Mouse (Mus musculus): Measurements from ENCODE around the gene Apold1. TPM values are rescaled to one million over a fixed set of nuclear protein-coding genes. Genes with fewer than 3 reads are reported as not detected.

Gene Apold1
- total RNA-seq, 2 experiments from 2014 or later, result 1.6 to 4.9 TPM

DNA sequence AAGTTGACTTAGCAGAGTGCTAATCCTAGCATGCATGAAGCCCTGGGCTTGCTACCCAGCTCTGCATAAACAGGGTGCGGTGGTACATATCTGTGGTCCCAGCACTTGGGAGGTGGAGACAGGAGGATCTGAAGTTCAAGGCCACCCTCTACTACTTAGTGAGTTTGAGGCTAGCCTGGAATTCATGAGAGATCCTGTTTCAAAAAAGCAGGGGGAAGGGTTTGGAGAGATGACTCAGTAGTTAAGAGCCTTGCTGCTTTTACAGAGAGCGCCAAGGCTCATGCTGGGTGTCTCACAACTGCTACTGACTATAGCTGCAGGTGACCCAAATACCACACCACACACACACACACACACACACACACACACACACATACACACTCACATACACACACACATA, 12.0 kb upstream of the Apold1 start:
- no peak for DNase-seq (ENCODE audit: low spot score)

DNA sequence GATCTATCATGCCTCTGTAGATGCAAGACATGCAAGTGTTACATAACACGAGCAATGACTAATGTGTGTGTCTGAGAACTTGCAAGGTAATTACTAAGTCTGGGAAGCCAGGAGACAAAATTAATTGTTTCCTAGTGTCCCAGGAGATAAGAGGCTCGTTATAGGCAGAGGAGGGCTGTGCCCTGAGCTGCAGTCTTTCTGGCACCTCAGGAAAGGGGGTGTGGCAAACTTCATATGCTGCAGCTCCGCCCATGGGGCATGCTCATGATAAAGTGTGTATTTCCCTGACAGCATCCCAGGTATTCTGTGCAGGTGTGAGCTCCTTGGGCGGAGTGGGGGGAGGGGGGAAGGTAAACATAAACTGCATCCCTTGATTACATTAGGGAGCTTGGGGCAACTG, 9.4 kb upstream of the Apold1 start:
- no peak for DNase-seq (ENCODE audit: low spot score)

DNA sequence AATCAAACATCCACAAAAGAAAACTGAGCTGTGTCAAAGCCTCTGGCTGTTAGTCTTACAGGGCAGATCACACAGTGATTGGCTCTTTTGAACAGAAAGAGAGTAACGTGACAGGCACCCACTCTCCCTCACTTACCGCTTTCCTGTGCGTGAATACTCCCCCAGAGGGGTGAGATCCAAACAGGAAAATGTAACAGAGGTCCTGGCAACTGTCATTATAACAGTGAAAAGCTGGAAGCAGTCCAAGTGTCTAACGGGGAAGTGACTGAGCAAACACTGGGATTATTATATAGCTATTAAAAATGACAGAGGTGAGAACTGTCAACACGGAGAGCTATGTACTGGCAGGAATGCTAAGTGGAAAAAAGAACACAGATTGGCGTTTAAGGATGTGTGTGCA, 4.9 kb upstream of the Apold1 start:
- no peak for DNase-seq (ENCODE audit: low spot score)

DNA sequence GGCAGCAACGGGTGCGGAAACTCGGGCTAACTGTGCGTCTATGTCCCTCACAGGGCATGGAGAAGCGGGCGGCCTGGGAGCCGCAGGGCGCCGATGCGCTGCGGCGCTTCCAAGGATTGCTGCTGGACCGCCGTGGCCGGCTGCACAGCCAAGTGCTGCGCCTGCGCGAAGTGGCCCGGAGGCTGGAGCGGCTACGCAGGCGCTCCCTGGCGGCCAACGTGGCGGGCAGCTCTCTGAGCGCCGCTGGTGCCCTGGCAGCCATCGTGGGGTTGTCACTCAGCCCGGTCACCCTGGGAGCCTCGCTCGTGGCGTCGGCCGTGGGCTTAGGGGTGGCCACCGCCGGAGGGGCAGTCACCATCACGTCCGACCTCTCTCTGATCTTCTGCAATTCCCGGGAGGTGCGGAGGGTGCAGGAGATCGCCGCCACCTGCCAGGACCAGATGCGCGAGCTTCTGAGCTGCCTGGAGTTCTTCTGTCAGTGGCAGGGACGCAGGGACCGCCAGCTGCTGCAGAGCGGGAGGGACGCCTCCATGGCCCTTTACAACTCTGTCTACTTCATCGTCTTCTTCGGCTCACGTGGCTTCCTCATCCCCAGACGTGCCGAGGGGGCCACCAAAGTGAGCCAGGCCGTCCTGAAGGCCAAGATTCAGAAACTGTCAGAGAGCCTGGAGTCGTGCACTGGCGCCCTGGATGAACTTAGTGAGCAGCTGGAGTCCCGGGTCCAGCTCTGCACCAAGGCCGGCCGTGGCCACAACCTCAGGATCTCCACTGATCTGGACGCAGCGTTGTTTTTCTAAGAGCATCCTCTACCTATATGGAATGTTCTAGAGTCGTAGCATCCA, 2.2 kb downstream of the Apold1 start:
- peak; percentile 87 for DNase-seq (ENCODE audit: low spot score)

DNA sequence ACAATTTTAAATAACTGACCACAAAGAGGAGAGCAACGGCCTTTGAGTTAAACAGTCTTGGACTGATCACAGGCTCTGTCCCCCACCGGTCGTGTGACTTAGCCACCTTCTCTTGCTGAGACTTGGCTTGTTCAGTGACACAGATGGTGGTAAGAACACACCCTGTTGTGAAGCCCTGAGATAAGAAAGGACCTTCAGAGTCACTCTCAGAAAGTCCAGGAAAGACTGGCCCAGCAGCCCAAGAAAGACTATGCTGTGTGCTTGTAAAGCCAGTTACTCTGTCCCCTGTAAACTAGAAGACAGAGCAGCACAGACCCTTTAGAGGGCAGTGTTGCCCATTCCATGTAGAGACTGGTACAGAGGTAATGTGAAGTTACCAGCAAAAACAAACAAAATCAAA, 3.2 kb downstream of the Apold1 start:
- no peak for DNase-seq (ENCODE audit: low spot score)

DNA sequence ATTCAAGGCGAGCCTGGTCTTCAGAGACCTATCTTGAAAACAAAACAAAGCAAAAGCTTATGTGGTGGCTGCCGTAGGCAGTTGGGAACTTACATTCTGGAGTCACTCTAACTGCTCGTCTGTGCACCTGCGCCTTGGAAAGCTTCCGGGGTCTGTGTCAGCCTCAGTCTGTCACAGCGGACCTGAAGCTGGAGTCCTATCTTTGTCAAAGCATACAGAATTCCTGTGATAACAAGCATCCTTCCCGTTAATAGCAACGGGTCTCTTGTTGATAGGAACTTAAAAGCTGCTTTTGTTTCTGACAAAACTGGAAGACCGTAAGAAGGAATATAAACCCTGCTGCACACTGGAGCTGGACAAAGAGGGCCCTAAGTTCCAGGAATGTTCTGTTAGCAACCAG, 6.9 kb downstream of the Apold1 start:
- no peak for DNase-seq (ENCODE audit: low spot score)

DNA sequence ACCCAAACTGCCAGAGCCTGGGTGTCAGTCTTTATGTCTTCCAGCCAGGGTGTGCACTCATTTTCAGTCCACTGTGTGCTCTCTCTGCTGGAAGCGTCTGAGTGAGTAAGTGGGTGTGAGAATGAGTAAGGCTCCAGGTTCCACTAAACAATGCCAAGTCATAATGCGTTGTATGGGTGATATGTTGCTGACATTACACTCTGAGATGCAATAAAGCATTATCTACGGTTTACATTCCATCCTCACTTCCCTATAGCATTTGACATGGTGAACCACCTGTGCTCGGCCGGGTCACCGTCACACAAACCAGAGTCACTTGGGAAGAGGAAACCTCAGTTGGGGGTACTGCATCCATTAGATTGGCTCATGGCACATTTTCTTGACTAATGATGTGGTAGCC, 9.2 kb downstream of the Apold1 start:
- DNase-seq (ENCODE audit: low spot score), result no peak

DNA sequence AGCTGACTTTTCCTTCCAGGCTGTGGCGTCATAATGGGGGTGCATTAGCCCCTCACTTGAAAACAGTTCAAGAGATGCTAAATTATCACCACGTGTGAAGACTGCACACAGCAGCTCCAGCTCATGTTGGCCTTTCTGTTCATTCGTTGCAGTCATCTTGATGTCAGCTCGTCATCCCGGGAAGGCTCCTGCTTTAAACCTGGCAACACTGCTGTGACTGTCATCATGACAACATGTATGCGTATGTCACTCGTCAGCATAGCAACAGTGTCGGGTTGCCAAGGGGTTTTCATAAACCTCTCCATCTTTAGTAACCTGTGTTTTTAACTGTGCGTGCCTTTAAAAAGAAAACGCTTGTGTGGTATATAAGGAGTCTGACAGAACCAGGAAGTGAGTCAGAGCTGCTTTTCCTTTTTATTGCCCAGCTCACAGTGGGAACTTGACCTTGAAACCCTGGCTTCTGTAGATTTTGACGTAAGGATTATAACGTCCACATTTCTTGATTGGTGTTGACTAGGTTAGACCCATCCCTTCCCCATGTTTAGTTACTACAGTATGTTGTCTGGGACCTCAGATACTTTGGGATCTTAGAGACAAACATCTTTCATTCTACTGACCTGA, 12.6 kb downstream of the Apold1 start:
- no peak for DNase-seq (ENCODE audit: low spot score)

DNA sequence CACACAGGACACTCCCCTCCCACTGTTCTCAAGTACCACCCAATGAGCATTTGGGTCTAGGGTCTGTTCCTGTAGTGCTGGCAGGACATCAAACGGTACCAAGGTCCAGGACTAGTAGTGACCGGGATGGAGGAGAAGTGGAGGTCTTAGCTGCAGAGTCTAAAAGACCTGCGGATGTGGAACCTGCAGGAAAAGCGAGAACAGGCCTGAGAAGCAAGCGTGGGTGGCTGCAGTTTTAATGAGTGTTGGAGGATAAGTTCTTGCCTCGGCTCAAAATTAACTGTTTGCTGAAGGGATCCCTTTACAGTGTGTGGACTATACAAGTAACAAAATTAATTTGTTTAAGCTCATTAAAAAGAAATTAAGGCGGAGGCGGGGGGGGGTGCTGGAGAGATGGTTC, 13.5 kb downstream of the Apold1 start:
- DNase-seq (ENCODE audit: low spot score), result no peak

DNA sequence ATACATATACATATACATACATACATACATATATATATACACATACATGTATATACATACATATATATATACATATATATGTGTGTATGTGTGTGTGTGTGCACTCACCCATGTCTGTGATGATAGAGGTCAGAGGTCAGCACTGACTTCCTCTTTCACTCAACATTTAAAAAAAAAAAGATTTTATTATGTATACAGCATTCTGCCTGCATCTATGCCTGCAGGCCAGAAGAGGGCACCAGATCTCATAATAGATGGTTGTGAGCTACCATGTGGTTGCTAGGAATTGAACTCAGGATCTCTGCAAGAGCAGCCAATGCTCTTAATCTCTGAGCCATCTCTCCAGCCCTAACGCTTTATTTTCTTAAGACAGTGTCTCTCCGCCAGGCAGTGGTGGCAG, 15.4 kb downstream of the Apold1 start:
- DNase-seq (ENCODE audit: low spot score), result no peak

DNA sequence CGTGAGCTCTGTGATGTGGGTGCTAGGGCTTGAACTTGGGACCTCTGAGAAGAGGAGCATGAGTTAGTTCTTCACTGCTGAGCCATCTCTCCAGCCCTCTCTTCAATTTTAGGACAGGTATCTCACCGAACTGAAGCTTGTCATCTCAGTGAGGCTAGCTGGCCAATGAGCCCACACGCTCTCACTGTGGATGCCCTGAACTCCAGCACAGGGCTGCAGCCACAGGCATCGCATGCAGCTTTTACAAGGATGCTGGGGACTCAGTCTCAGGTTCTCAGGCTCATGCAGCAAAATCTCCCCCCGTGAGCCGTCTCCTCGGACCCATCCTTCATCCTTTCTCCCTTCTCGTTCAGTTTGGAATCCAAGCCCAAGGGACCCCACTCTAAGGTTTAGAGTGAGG, 16.6 kb downstream of the Apold1 start:
- DNase-seq (ENCODE audit: low spot score), result no peak

DNA sequence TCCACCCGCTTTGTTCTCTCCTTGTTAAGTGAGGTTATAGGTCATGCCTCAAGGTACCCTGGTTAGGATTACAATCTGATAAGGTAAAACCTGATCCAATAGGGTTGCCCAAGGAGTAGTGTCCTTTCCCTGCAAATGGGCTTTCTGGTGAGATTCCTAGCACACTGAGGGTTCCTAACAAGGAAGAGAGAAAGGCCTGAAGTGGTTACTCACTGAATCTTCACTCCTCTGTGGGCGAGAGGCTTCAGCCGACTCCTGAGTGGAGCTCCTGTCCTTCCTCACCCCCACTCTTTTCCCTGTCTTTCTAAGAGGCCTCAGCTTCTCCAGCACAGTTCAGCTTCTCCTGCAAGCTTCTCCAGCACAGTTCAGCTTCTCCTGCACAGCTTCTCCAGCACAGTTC, 17.3 kb downstream of the Apold1 start:
- no peak for DNase-seq (ENCODE audit: low spot score)

DNA sequence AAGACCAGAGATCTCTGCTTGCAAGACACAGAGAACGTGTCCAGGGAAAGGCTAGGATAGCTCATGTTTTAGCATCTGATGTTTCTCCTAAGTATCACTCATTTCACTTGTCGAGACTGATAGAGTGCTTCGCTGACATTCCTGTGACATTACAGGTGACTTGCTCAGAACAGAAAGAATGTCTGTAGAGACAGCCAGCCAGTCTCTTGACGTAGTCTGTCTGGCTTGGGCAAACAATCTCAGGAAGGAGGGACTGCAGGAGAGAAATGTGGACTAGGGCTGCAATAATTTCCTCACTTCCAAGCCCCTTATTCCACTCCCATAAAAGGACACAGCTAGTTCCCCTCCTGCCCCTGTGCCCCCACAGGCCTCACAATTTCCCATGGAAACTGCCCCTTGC, 18.8 kb downstream of the Apold1 start:
- no peak for DNase-seq (ENCODE audit: low spot score)

DNA sequence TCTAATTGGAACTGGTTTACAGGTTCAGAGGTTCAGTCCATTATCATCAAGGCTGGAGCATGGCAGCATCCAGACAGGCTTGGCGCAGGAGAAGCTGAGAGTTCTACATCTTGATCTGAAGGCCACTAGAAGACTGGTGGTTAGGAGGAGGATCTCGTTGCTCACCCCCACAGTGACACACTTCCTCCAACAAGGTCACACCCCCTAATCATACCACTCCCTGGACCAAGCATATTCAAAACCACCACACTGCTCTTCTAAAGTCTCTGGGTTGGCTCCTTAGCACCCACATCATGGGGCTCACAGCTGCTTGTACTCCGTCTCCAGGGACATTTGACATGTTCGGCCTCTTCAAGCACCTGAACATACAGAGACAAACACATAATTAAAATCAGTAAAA, 20.5 kb downstream of the Apold1 start:
- no peak for DNase-seq (ENCODE audit: low spot score)

DNA sequence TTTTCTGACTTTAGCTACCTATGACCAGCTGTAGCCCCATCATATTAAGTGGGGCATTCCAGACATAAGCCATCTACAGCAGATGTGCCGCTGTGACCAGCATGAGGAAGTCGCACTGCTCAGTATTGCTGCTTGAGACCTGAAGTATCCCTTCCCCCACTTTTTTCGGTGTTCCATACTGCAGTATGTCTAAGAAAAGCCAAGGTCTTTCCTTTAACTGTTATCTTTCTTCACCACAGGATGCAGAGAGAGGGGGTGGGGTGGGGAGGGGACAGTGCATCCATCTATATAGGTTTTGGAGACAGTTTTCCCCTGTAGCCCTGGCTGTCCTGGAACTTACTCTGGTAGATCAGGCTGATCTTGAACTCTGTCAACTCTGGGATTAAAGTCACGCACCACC, 24.9 kb downstream of the Apold1 start:
- DNase-seq (ENCODE audit: low spot score), result no peak

DNA sequence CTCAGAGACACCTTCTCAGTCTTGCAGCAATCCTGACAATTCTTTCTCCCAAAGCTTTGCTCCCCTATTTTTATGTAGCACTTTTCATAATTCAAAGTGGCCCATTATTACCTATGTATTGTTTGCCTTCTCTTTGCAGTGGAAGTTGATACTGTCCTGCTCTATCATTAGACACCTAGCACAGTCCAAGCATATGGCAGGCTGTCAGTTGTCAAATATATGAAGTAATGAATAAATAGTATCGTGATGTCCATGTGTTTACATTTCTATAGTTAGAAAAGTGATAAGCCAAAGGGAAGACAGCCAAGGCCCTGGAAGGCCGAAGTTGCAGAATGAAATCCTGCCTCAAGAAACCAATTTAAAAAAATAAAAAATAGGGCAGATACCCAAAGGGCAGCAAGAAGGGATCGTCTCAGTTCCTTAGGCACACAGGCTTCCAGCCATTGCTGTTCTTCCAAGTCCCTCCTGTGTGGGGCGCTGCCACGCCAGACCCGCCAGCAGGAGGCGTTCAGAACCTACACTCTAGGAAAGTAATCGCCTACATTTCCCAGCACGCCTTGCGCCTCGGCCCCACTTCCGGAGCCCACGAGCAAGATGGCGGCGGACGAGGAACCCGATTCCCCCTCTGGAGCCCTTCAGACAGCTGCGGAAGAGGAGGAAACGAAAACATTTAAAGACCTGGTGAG, 29.7 kb downstream of the Apold1 start, which contains the start of gene Ddx47:
Gene Ddx47 (plus strand): TSS at position 565 of the 686 bp plus-strand sequence.
- peak; percentile 96 for DNase-seq (ENCODE audit: low spot score)

DNA sequence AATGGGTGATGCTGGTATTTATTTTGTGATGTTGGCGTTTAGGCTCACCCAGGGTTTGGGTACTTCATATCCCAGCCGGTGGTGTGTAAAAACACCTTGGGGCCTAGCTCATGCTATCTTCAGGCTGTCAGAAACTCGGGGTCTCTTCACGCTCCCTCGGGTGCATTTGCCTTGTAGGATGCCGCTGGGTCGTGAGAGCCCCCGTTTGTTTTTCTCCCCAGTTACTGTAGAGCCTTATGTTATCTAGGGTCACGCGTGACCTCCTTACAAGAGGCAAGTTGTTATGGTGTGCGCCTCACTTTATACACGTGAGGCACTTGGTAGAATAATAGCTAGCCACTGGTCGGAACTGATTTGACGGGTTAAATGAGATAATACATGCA, 30.2 kb downstream of the Apold1 start:
- no peak for DNase-seq (ENCODE audit: low spot score)

DNA sequence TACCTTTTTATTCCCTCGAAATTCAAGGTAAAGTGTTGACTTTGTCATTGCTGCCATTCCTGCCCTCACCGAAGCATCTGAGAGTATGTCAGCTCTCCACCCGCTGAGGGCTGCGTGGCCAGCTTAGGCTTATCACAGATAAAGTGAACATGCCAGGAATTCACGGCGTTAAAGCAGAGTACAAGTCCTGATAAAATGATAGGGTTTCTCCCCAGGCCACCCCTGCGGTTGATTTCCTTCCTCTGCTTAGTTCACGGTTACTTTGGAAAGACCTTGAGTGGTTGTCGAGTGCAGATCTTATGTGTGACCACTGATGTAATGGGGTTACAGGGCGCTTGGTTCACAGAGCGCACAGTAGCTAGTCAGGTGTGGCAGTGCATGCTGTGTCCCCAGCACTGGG, 35.7 kb downstream of the Apold1 start:
- DNase-seq (ENCODE audit: low spot score), result no peak

DNA sequence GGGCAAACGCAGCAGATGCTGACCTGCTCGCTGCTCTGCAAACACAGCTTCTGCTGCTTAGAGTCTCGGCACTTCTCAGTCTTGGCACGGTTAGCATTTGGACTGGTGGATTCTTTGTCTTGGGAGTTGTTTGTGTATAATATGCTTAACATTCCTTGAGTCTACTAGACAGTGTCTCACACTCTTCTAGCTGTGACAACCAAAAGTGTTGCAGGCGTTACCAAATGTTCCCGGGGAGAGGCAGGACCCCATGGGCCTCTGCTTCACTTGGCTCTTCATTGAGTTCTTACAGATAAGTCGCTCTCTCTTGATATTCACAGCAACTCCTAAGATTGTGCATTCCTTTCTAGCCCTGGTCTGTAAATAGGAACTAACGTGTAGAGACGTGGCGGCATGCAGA, 38.0 kb downstream of the Apold1 start:
- no peak for DNase-seq (ENCODE audit: low spot score)

DNA sequence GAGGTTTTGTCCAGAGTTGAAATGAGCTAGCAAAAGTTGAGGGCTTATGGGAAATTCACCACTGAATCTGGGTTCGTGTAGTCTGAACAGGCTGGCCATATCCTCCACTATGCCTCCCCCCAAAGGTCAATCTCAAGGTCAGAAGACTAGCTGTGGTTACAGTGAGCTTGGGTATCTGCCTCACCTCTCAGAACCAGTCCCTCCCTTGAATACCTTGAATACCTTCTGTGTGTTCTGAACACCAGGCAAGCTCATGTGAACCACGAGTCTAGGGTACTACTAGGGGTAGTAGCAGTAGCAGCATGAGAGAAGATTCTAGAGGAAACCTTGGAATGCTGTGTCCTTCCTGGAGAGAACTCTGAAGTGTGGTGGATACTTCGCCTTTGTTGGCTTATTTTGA, 40.1 kb downstream of the Apold1 start:
- DNase-seq (ENCODE audit: low spot score), result no peak

DNA sequence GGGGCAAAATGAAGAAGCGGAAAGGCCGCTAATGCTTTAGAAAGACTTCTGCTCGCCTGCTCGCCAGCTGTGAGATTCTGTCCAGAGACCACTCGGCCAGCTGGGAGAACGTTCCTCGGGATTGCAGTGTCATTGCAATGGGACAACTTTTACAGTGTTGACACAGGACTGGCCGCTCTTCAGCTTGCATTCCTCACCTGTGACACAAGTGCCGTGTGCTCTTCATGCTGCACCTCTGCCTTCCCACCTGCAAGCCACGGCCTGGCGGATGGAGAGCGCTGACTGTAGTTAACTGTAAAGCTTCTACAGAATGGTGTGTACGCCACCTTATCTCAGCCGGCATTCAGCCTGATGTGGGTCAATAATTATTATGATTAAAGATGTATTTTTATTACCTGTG, 41.9 kb downstream of the Apold1 start:
- no peak for DNase-seq (ENCODE audit: low spot score)

DNA sequence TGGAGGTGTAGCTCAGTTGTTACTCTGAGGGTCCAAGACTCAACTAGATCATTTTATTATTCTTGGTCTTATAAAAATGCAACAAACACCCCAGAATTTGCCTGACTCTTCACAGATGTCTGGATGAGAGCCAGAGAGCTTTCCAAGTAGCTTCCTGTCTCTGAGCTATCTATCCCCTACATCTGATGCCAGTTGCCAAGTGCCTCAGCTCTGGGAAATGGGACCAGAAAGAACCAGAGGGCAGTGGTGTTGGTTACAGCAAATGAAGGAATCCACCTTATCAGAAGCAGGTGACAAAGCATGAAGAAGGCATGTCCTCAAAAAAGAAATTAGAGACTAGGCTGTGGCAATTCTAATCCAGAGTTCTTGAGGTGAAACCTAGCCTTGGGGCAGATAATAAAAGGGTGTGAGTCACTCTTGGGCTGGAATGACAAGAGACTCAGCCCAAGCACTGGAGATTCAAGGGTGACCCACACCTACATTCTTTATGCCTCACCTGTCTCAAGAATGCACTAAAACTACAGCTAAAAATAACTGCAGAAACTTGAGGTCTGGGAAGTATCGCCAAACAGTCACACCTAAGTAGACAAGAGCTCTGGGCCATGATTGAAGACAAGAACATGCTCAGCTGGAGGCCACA, 43.4 kb downstream of the Apold1 start:
- no peak for DNase-seq (ENCODE audit: low spot score)

Data from gastrocnemius, adult 18-20 months (tissue).